Mouse (Mus musculus) MEL (cell line): ENCODE results near the gene Padi6. TPM values are rescaled to one million over a fixed set of nuclear protein-coding genes. Genes with fewer than 3 reads are reported as not detected.

ENCODE experiments used
- DNase-seq: peaks from one replicate; pipeline ENCODE4 v3.0.0; 2011; ENCODE audit warnings: low read depth, low spot score
- H3K27ac ChIP-seq: 2 replicates; pipeline ENCODE4 v1.5.1; 2012; ENCODE audit warnings: low read depth, mild to moderate bottlenecking, control low read depth, low read length, moderate library complexity; ENCODE audit not compliant: control insufficient read depth
- H3K27me3 ChIP-seq, 2 experiments: fragments of 150-350 bp in 1 of 2; sonication (generic) in 1 of 2; 2 replicates each; pipeline ENCODE4 v1.6.1; 2012; ENCODE audit warnings: low read length in 2 of 2, mild to moderate bottlenecking in 2 of 2, improper control_type of control experiment in 1 of 2, moderate library complexity in 1 of 2; ENCODE audit not compliant: insufficient read depth in 2 of 2, control insufficient read depth in 1 of 2
- H3K36me3 ChIP-seq, 2 experiments: 2 replicates each; pipeline ENCODE4 v1.6.1; 2012 to 2014; ENCODE audit warnings: low read length in 2 of 2, improper control_type of control experiment in 1 of 2, inconsistent platforms in 1 of 2, mild to moderate bottlenecking in 1 of 2; ENCODE audit not compliant: insufficient read depth in 2 of 2, control insufficient read depth in 1 of 2
- H3K4me1 ChIP-seq, 2 experiments: fragments of 150-350 bp in 1 of 2; sonication (generic) in 1 of 2; 2 replicates each; pipeline ENCODE4 v1.6.1; 2012; ENCODE audit warnings: low read length in 2 of 2, improper control_type of control experiment in 1 of 2, mild to moderate bottlenecking in 1 of 2; ENCODE audit not compliant: insufficient read depth in 2 of 2, control insufficient read depth in 1 of 2
- H3K4me3 ChIP-seq, 2 experiments: fragments of 150-350 bp in 1 of 2; sonication (generic) in 1 of 2; 2 replicates each; pipeline ENCODE4 v1.5.1; 2012; ENCODE audit warnings: low read depth in 2 of 2, low read length in 2 of 2, mild to moderate bottlenecking in 2 of 2, moderate library complexity in 2 of 2, control low read depth in 1 of 2, improper control_type of control experiment in 1 of 2; ENCODE audit not compliant: control insufficient read depth in 1 of 2, insufficient read depth in 1 of 2
- H3K79me2 ChIP-seq: 2 replicates; pipeline ENCODE4 v1.6.1; 2012; ENCODE audit warnings: mild to moderate bottlenecking, low read length, moderate library complexity; ENCODE audit not compliant: control insufficient read depth, poor library complexity, insufficient read depth
- H3K9ac ChIP-seq: 2 replicates; pipeline ENCODE4 v1.6.1; 2012; ENCODE audit warnings: low read depth, mild to moderate bottlenecking, control low read depth, low read length, moderate library complexity; ENCODE audit not compliant: control insufficient read depth, poor library complexity, severe bottlenecking
- H3K9me3 ChIP-seq: fragments of 150-350 bp; sonication (generic); replicated peaks from 2 replicates; pipeline ENCODE4 v1.6.1; 2012; ENCODE audit warnings: mild to moderate bottlenecking, low read length, improper control_type of control experiment, moderate library complexity; ENCODE audit not compliant: insufficient read depth
- CHD1 ChIP-seq: IDR thresholded peaks from 2 replicates; pipeline ENCODE4 v1.6.1; 2012; ENCODE audit warnings: low read depth, mild to moderate bottlenecking, inconsistent platforms, low read length, improper control_type of control experiment
- E2F4 ChIP-seq: IDR thresholded peaks from 2 replicates; pipeline ENCODE4 v1.6.1; 2011; ENCODE audit warnings: low read depth, low read length, improper control_type of control experiment, borderline replicate concordance
- EP300 ChIP-seq, 2 experiments: IDR thresholded peaks; 2 replicates each; pipeline ENCODE4 v1.6.1; 2011; ENCODE audit warnings: improper control_type of control experiment in 2 of 2, low read length in 2 of 2, low read depth in 1 of 2, mild to moderate bottlenecking in 1 of 2
- ETS1 ChIP-seq: IDR thresholded peaks from 2 replicates; pipeline ENCODE4 v1.6.1; 2012; ENCODE audit warnings: low read depth, mild to moderate bottlenecking, inconsistent platforms, low read length, improper control_type of control experiment, moderate library complexity
- GATA1 ChIP-seq: IDR thresholded peaks from 2 replicates; pipeline ENCODE4 v1.6.1; 2011; ENCODE audit warnings: low read depth, low read length, improper control_type of control experiment
- HCFC1 ChIP-seq: IDR thresholded peaks from 2 replicates; pipeline ENCODE4 v1.6.1; 2012; ENCODE audit warnings: low read depth, mild to moderate bottlenecking, inconsistent platforms, low read length, improper control_type of control experiment, moderate library complexity
- MAFK ChIP-seq: IDR thresholded peaks from 2 replicates; pipeline ENCODE4 v1.6.1; 2011; ENCODE audit warnings: low read depth, mild to moderate bottlenecking, low read length, improper control_type of control experiment, borderline replicate concordance
- MAX ChIP-seq: IDR thresholded peaks from 2 replicates; pipeline ENCODE4 v1.6.1; 2011; ENCODE audit warnings: low read length, improper control_type of control experiment
- MAZ ChIP-seq: IDR thresholded peaks from 2 replicates; pipeline ENCODE4 v1.6.1; 2012; ENCODE audit warnings: low read depth, mild to moderate bottlenecking, inconsistent platforms, low read length, improper control_type of control experiment
- MEF2A ChIP-seq: IDR thresholded peaks from 2 replicates; pipeline ENCODE4 v1.6.1; 2014; ENCODE audit warnings: low read depth, mild to moderate bottlenecking, inconsistent platforms, low read length, improper control_type of control experiment; ENCODE audit not compliant: poor library complexity, insufficient replicate concordance, severe bottlenecking; ENCODE audit errors: extremely low read depth
- MYC ChIP-seq: IDR thresholded peaks from 2 replicates; pipeline ENCODE4 v1.6.1; 2011; ENCODE audit warnings: low read depth, mild to moderate bottlenecking, low read length, improper control_type of control experiment, moderate library complexity
- POLR2A ChIP-seq, 2 experiments: IDR thresholded peaks; 2 replicates each; pipeline ENCODE4 v1.6.1; 2011 to 2012; ENCODE audit warnings: low read length in 2 of 2, mild to moderate bottlenecking in 2 of 2, control low read depth in 1 of 2, improper control_type of control experiment in 1 of 2, low read depth in 1 of 2, moderate library complexity in 1 of 2; ENCODE audit not compliant: control insufficient read depth in 1 of 2, insufficient read depth in 1 of 2, poor library complexity in 1 of 2
- POLR2AphosphoS5 ChIP-seq: IDR thresholded peaks from 2 replicates; pipeline ENCODE4 v1.6.1; 2012; ENCODE audit warnings: low read depth, borderline replicate concordance, mild to moderate bottlenecking, inconsistent platforms, low read length, moderate library complexity, mixed read lengths
- RAD21 ChIP-seq: IDR thresholded peaks from 2 replicates; pipeline ENCODE4 v1.6.1; 2011; ENCODE audit warnings: mild to moderate bottlenecking, low read depth, low read length, improper control_type of control experiment
- SIN3A ChIP-seq: IDR thresholded peaks from 2 replicates; pipeline ENCODE4 v1.6.1; 2012; ENCODE audit warnings: low read length, improper control_type of control experiment, inconsistent platforms
- SMC3 ChIP-seq: IDR thresholded peaks from 2 replicates; pipeline ENCODE4 v1.6.1; 2011; ENCODE audit warnings: low read depth, low read length, improper control_type of control experiment
- TBP ChIP-seq: IDR thresholded peaks from 2 replicates; pipeline ENCODE4 v1.8.0; 2011; ENCODE audit warnings: low read depth, low read length, improper control_type of control experiment
- USF2 ChIP-seq, 2 experiments: IDR thresholded peaks; 2 replicates each; pipeline ENCODE4 v1.6.1; 2011 to 2012; ENCODE audit warnings: improper control_type of control experiment in 2 of 2, low read length in 2 of 2, borderline replicate concordance in 1 of 2, inconsistent platforms in 1 of 2, low read depth in 1 of 2, mild to moderate bottlenecking in 1 of 2; ENCODE audit not compliant: insufficient read depth in 1 of 2
- ZMIZ1 ChIP-seq: IDR thresholded peaks from 2 replicates; pipeline ENCODE4 v1.6.1; 2012; ENCODE audit warnings: low read depth, mild to moderate bottlenecking, inconsistent platforms, low read length, improper control_type of control experiment, moderate library complexity
- polyA plus RNA-seq, 2 experiments: library from polyadenylated mRNA; stranded (reverse) in 1 of 2; unstranded in 1 of 2; fragments of >175 nt in 1 of 2; fragments of >200 nt in 1 of 2; gene quantifications; 2 replicates each; pipeline versions ENCODE4 v1.2.1 to v1.2.4; 2012; ENCODE audit warnings: low replicate concordance in 2 of 2, low read depth in 1 of 2; ENCODE audit not compliant: insufficient read length in 2 of 2, insufficient read depth in 1 of 2, missing spikeins in 1 of 2
- total RNA-seq: library from RNA; depleted of rRNA; stranded (reverse); fragments of 300-350 nt; gene quantifications from 2 replicates; pipeline ENCODE4 v1.2.3, GENCODE M21; 2012

Gene Padi6
- total and polyA plus RNA-seq, 3 experiments: not detected

- DNase-seq: no peak
- Histone ChIP-seq H3K27me3 (no peaks in the 10 kb centered on the region), H3K27ac (no peak overlapping the region), H3K36me3 (no peaks in the 10 kb centered on the region), H3K9ac (no peak overlapping the region)
- TF ChIP-seq MAFK (no peak), EP300 (IDR thresholded peaks at IDR 0.05; ENCODE audit: low read depth in 1 of 2, low read length in 2 of 2) (no peak), MYC (no peak), HCFC1 (no peak), ETS1 (no peak), MEF2A (no peak), RAD21 (no peak), TBP (no peak), E2F4 (no peak), ZMIZ1 (no peak), POLR2A (IDR thresholded peaks at IDR 0.05; ENCODE audit: control insufficient read depth in 1 of 2, insufficient read depth in 1 of 2, low read depth in 1 of 2, low read length in 2 of 2, poor library complexity in 1 of 2) (no peak), GATA1 (no peak)
- TF ChIP-seq, all 39 proteins: peak for 0
- no peak overlapping the region for H3K4me3 ChIP-seq
- H3K9me3 ChIP-seq: no peaks in the 10 kb centered on the region
- no peaks in the 10 kb centered on the region for H3K4me1 ChIP-seq
- no peaks in the 10 kb centered on the region for H3K79me2 ChIP-seq
Measured at GRCm38 (mm10) chr4:140776623-140777022, 34.2 kb upstream of the Padi6 start.

- Histone ChIP-seq H3K27ac (no peak overlapping the region), H3K9me3 (no peaks in the 10 kb centered on the region), H3K9ac (no peak overlapping the region), H3K4me3 (no peak overlapping the region), H3K27me3 (no peaks in the 10 kb centered on the region), H3K36me3 (no peaks in the 10 kb centered on the region), H3K4me1 (peaks cover 0 to 4% of the 10 kb centered on the region in 2 experiments; a peak in 1 of 4 replicates), H3K79me2 (no peaks in the 10 kb centered on the region)
- no peak for DNase-seq
- no peak for TF ChIP-seq POLR2AphosphoS5
- TF ChIP-seq MYC: no peak
- TF ChIP-seq MAZ: no peak
- TF ChIP-seq MAX: no peak
- no peak for TF ChIP-seq GATA1
- TF ChIP-seq MAFK: no peak
- TF ChIP-seq CHD1: no peak
- TF ChIP-seq SIN3A: no peak
- no peak for TF ChIP-seq USF2 (IDR thresholded peaks at IDR 0.05; ENCODE audit: borderline replicate concordance in 1 of 2, insufficient read depth in 1 of 2, low read depth in 1 of 2, low read length in 2 of 2)
- TF ChIP-seq SMC3: no peak
Measured at GRCm38 (mm10) chr4:140775876-140776275, 33.4 kb upstream of the Padi6 start.
